Mouse (Mus musculus) stomach, embryonic 14.5 days (tissue): ENCODE results near the gene Ppm1m. TPM values are rescaled to one million over a fixed set of nuclear protein-coding genes. Genes with fewer than 3 reads are reported as not detected.

Experiments
- ATAC-seq: fragments of 200-750 bp; cut with Nextera tagmentation; 2 replicates; pipeline ENCODE4 v1.8.0; 2017; ENCODE audit warnings: low read depth, moderate TSS enrichment; ENCODE audit not compliant: insufficient number of reproducible peaks, insufficient read depth, low FRiP score
- H3K27ac ChIP-seq: fragments of 300-500 bp; sonication (generic); 2 replicates; pipeline ENCODE4 v1.5.1; 2014; ENCODE audit warnings: mild to moderate bottlenecking, low read length, moderate library complexity, mixed read lengths
- H3K27me3 ChIP-seq: fragments of 300-500 bp; sonication (generic); 2 replicates; pipeline ENCODE4 v1.6.1; 2014; ENCODE audit warnings: low read length, control low read depth, mixed read lengths; ENCODE audit not compliant: control insufficient read depth, insufficient read depth
- H3K36me3 ChIP-seq: fragments of 300-500 bp; sonication (generic); 2 replicates; pipeline ENCODE4 v1.6.1; 2014; ENCODE audit warnings: mild to moderate bottlenecking, control low read depth, low read length, moderate library complexity, mixed read lengths; ENCODE audit not compliant: control insufficient read depth, insufficient read depth
- H3K4me1 ChIP-seq: fragments of 300-500 bp; sonication (generic); 2 replicates; pipeline ENCODE4 v1.6.1; 2014; ENCODE audit warnings: low read length, control low read depth, mixed read lengths; ENCODE audit not compliant: control insufficient read depth, insufficient read depth
- H3K4me2 ChIP-seq: fragments of 300-500 bp; sonication (generic); replicated peaks from 2 replicates; pipeline ENCODE4 v1.6.1; 2014; ENCODE audit warnings: low read depth, low read length, control low read depth
- H3K4me3 ChIP-seq: fragments of 300-500 bp; sonication (generic); 2 replicates; pipeline ENCODE4 v1.5.1; 2014; ENCODE audit warnings: low read depth, low read length, control low read depth
- H3K9ac ChIP-seq: fragments of 300-500 bp; sonication (generic); replicated peaks from 2 replicates; pipeline ENCODE4 v1.6.1; 2014; ENCODE audit warnings: low read depth, mild to moderate bottlenecking, control low read depth, low read length, moderate library complexity, mixed read lengths
- H3K9me3 ChIP-seq: fragments of 300-500 bp; sonication (generic); 2 replicates; pipeline ENCODE4 v1.6.1; 2016; ENCODE audit warnings: low read depth, low read length, control low read depth; ENCODE audit not compliant: control insufficient read depth
- WGBS: fragments of 180-500 bp; shearing (Covaris S2); extraction: QIAGEN DNeasy Blood & Tissue Kit; methylation state at CpG from one replicate; pipeline ENCODE4 v1.1.7; 2014; 5-methylcytosine and 5-hydroxymethylcytosine counted together
- polyA plus RNA-seq: library from polyadenylated mRNA; unstranded; fragments of >200 nt; fragmentation: Nextera tagmentation; extraction: Ambion mirVana; gene quantifications from 2 replicates; pipeline ENCODE4 v1.2.1, GENCODE M21; 2014

Ppm1m gene
- polyA plus RNA-seq, 1 experiment from 2014 or later = 35.6 TPM

DNA sequence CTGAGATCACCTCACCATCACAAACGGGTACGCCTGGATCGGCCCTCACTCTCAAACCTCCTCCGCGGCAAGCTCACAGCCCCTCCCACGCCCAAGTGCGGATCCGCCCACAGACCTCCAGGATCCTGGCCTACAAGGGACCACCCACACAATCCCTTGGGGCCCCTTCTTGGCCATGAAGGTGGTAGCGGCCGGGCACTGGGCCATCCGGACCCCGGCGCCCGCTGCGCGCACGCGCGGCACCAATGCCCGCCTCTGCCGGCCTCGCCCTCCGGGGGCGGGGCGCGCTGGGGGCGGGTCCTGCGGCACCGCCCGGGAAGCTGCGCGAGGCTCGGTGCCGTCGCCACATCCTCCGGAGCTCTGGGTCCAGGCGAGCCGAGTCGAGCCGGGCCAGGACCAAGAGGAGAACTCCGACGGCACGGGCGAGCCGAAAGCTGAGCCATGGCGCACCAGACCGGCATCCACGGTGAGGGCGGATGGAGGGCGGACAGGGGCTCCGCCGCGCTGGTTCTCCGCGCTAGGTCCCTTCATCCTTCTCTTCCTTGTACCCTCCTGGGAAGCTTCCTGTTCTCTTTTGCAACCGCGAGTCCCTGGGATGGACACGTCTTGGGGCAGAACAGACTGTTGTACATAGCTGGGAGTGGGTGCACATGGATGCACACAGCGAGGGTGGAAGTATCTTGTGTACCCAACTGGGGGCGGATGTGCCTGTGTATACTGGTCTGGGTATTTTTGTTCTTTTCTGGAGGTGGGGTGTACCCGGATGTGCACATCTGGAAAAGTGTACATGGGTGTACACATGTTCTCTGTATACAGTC is 3.5 kb upstream of the Ppm1m start, which contains the start of gene Twf2:
TSS of gene Twf2 (plus strand) at position 290 of the 818 bp plus-strand sequence.
- peaks cover 24% of the 10 kb centered on the region for H3K4me1 ChIP-seq
- H3K27ac ChIP-seq = peak within 1 kb of the TSS; percentile 67
- no peaks in the 10 kb centered on the region for H3K27me3 ChIP-seq
- H3K36me3 ChIP-seq = peaks cover 2% of the 10 kb centered on the region
- peak; percentile 88 for ATAC-seq
- WGBS = 1% methylated on average over 57 of the region's 61 CpGs
- H3K9ac ChIP-seq = peak within 1 kb of the TSS; percentile 65
- H3K4me3 ChIP-seq = peak within 1 kb of the TSS; percentile 71
- H3K4me2 ChIP-seq = peak within 1 kb of the TSS; percentile 57
- H3K9me3 ChIP-seq = no peaks in the 10 kb centered on the region

GRCm38 (mm10) chr9:106201895-106202294 is 2.3 kb upstream of the Ppm1m start:
- Histone ChIP-seq H3K27ac (0 out of 2 replicates have a peak overlapping the region, but pooled peaks have one; percentile 48), H3K4me2 (peak overlapping the region; percentile 57), H3K4me1 (peaks cover 27% of the 10 kb centered on the region), H3K27me3 (no peaks in the 10 kb centered on the region), H3K4me3 (no peak overlapping the region), H3K9ac (no peak overlapping the region; the same call in 1 of the 2 replicates), H3K9me3 (no peaks in the 10 kb centered on the region), H3K36me3 (no peaks in the 10 kb centered on the region; the same call in 1 of the 2 replicates)
- WGBS = 80% methylated on average over 3 of the region's 3 CpGs
- no peak for ATAC-seq

DNA sequence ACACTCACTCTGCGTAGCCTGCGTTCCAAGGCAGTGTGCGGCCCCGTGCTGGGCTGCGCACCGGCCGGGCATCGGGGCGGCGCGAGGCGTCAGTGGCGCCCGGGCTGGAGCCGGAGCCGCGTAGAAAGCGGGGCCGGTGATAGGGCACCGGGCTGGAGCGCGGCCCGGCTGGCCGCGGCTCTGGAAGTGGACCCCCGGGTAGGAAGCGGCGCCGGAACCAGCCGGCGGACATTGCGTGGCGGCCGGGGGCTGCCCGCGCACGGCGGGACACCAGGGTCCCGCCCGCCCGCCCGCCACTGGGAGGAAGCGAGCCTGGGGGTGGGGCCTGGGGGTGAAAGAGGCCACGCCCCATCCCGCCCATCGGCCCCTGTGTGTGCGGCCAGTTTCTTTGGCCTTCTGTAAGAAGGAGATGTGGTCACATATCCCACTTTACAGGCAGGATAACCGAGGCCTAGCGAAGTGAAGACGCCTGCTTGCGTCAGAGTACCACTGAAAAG is 536 bp downstream of the Ppm1m start:
- Histone ChIP-seq H3K9ac (peak overlapping the region; percentile 64), H3K4me3 (peak overlapping the region; percentile 54), H3K36me3 (peaks cover 14% of the 10 kb centered on the region; the same call in 1 of the 2 replicates), H3K9me3 (no peaks in the 10 kb centered on the region), H3K27ac (no peak overlapping the region), H3K4me1 (peaks cover 22% of the 10 kb centered on the region), H3K4me2 (peak overlapping the region; percentile 68), H3K27me3 (no peaks in the 10 kb centered on the region)
- WGBS = under 1% methylated on average over 48 of the region's 51 CpGs
- peak; percentile 64 for ATAC-seq

DNA sequence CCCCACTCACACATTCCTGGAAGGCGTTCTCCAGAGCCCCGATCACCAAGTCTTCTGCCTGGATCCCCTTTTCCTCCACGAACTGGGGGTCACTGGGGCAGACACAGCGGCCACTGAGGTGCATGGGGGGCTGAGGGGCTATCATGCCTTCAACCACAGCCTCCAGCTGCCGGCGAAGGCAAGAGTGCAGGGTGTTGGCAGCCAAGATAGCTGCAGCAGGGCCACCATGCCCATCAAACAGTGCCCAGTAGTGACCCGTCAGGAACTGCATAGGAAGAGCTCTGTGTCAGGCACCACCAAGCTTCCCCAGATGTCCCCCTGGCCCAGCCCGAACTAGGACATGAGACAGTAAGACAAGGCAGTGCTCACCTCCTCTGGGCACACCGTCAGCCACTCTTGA is 1.8 kb downstream of the Ppm1m start:
- peaks cover 18% of the 10 kb centered on the region; the same call in 1 of the 2 replicates for H3K36me3 ChIP-seq
- H3K9ac ChIP-seq = no peak overlapping the region
- no peaks in the 10 kb centered on the region for H3K27me3 ChIP-seq
- H3K27ac ChIP-seq = no peak overlapping the region
- ATAC-seq = no peak
- H3K4me2 ChIP-seq = peak overlapping the region; percentile 68
- no peak overlapping the region for H3K4me3 ChIP-seq
- WGBS = 83% methylated on average over 9 of the region's 9 CpGs
- peaks cover 15% of the 10 kb centered on the region for H3K4me1 ChIP-seq
- H3K9me3 ChIP-seq = no peaks in the 10 kb centered on the region

GRCm38 (mm10) chr9:106197081-106197713 is 2.3 kb downstream of the Ppm1m start:
- no peak for ATAC-seq
- H3K9ac ChIP-seq = no peak overlapping the region
- peaks cover 20% of the 10 kb centered on the region; the same call in 1 of the 2 replicates for H3K36me3 ChIP-seq
- H3K9me3 ChIP-seq = no peaks in the 10 kb centered on the region
- no peak overlapping the region for H3K27ac ChIP-seq
- peaks cover 15% of the 10 kb centered on the region for H3K4me1 ChIP-seq
- no peaks in the 10 kb centered on the region for H3K27me3 ChIP-seq
- no peak overlapping the region for H3K4me3 ChIP-seq
- no peak overlapping the region for H3K4me2 ChIP-seq
- 92% methylated on average over 3 of the region's 3 CpGs for WGBS

DNA sequence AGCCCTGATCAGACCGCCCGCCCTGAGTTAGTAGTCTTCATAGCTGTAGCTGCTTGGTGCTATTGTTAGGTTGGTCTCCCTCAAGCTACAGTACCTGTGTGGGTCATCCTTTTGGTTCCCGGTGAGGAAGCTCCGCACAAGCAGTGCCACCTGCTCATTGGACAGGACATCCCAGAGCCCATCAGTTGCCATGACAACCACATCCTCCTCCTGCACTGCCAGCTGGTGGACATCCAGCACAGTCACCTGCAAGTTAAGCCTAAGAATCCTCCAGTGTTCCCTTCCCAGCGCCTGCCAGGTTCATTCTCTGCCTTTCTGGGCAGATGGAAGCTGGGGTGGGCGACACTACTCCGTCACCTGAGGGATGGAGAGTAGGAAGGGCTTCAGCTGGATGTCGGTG is 3.9 kb downstream of the Ppm1m start:
- Histone ChIP-seq H3K4me2 (no peak overlapping the region), H3K4me1 (peaks cover 15% of the 10 kb centered on the region), H3K9me3 (no peaks in the 10 kb centered on the region), H3K9ac (no peak overlapping the region), H3K27me3 (no peaks in the 10 kb centered on the region), H3K4me3 (no peak overlapping the region), H3K36me3 (peaks cover 34% of the 10 kb centered on the region), H3K27ac (no peak overlapping the region)
- WGBS = 84% methylated on average over 8 of the region's 8 CpGs
- no peak for ATAC-seq

- Histone ChIP-seq H3K36me3 (peaks cover 49% of the 10 kb centered on the region), H3K9ac (no peak overlapping the region), H3K4me3 (no peak overlapping the region), H3K27ac (no peak overlapping the region), H3K4me1 (peaks cover 9% of the 10 kb centered on the region), H3K4me2 (no peak overlapping the region), H3K27me3 (no peaks in the 10 kb centered on the region), H3K9me3 (no peaks in the 10 kb centered on the region)
- ATAC-seq = no peak
- 83% methylated on average over 8 of the region's 8 CpGs for WGBS
Measured at GRCm38 (mm10) chr9:106193930-106194807, 5.4 kb downstream of the Ppm1m start.

DNA sequence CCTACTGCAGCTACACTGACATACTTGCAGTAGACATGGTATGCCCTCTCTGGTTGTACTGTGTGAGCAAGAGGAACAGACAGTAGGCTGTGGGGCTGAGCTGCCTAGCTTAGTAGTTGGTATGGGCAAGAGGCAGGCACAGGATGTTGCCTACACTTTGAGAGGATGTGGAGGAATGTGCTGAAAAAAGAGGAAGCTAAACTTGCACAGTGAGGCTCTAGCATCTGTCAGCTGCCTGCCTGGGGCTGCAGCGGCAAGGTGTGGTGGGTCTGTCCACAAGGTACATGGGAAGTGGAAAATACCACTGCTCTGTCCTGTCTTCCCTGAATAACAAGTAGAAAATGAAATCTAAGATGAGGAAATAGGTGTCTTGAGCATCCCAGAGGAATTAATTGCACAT is 6.5 kb downstream of the Ppm1m start:
- Histone ChIP-seq H3K27ac (no peak overlapping the region), H3K4me3 (no peak overlapping the region), H3K27me3 (no peaks in the 10 kb centered on the region), H3K36me3 (peaks cover 61% of the 10 kb centered on the region), H3K9ac (no peak overlapping the region), H3K4me1 (0 out of 2 replicates have a peak, but pooled peaks cover 3% of the 10 kb centered on the region), H3K9me3 (no peaks in the 10 kb centered on the region), H3K4me2 (no peak overlapping the region)
- WGBS = 92% methylated on average over 1 of the region's 1 CpGs
- ATAC-seq = no peak
